Mouse (Mus musculus) natural killer cell, adult 2 months (primary cell): ENCODE results near the gene Tmem232.
A peak's percentile ranks its signal among the peaks of the same experiment; 100 is the strongest.
"Not testable (repeated sequence)": the region's sequence is repeated elsewhere in the genome, so short reads cannot be mapped to it uniquely, and the experiment has no call there.

Experiments used
- DNase-seq, 2 experiments: peaks; one replicate each; pipeline ENCODE4 v3.0.0; 2022; ENCODE audit warnings: low spot score in 2 of 2

Tmem232 gene

GRCm38 (mm10) chr17:65527529-65527928 is 13.1 kb downstream of the Tmem232 start:
- DNase-seq: no peak

- no peak for DNase-seq
Measured at GRCm38 (mm10) chr17:65513517-65513916, 27.1 kb downstream of the Tmem232 start.

GRCm38 (mm10) chr17:65484654-65485053 is 55.9 kb downstream of the Tmem232 start:
- no peak for DNase-seq

- no peak for DNase-seq
Measured at GRCm38 (mm10) chr17:65476747-65477146, 63.8 kb downstream of the Tmem232 start.

GRCm38 (mm10) chr17:65450818-65451217 is 89.8 kb downstream of the Tmem232 start:
- DNase-seq: no peak

GRCm38 (mm10) chr17:65437906-65438305 is 102.7 kb downstream of the Tmem232 start:
- DNase-seq: not testable (repeated sequence)

GRCm38 (mm10) chr17:65419124-65419523 is 121.5 kb downstream of the Tmem232 start:
- no peak for DNase-seq

GRCm38 (mm10) chr17:65405309-65405708 is 135.3 kb downstream of the Tmem232 start:
- DNase-seq: no peak

- DNase-seq: no peak
Measured at GRCm38 (mm10) chr17:65400914-65401313, 139.7 kb downstream of the Tmem232 start.

- DNase-seq: no peak
Measured at GRCm38 (mm10) chr17:65384411-65384962, 156.1 kb downstream of the Tmem232 start.

GRCm38 (mm10) chr17:65370034-65370780 is 170.4 kb downstream of the Tmem232 start:
- no peak for DNase-seq

- no peak for DNase-seq
Measured at GRCm38 (mm10) chr17:65365535-65366254, 174.9 kb downstream of the Tmem232 start.

GRCm38 (mm10) chr17:65351836-65352235 is 188.7 kb downstream of the Tmem232 start:
- DNase-seq: no peak

- no peak for DNase-seq
Measured at GRCm38 (mm10) chr17:65340016-65340415, 200.6 kb downstream of the Tmem232 start.

GRCm38 (mm10) chr17:65330759-65331158 is 209.8 kb downstream of the Tmem232 start:
- no peak for DNase-seq

- peak in 1 of 2 experiments; percentile 0 for DNase-seq
Measured at GRCm38 (mm10) chr17:65325249-65325648, 215.3 kb downstream of the Tmem232 start.

GRCm38 (mm10) chr17:65320623-65321022 is 220.0 kb downstream of the Tmem232 start:
- no peak for DNase-seq

- no peak for DNase-seq
Measured at GRCm38 (mm10) chr17:65299946-65300345, 240.6 kb downstream of the Tmem232 start.

GRCm38 (mm10) chr17:65297831-65298230 is 242.8 kb downstream of the Tmem232 start:
- no peak for DNase-seq

GRCm38 (mm10) chr17:65252160-65252559 is 288.4 kb downstream of the Tmem232 start:
- DNase-seq: no peak

- no peak for DNase-seq
Measured at GRCm38 (mm10) chr17:65250261-65250660, 290.3 kb downstream of the Tmem232 start.

- no peak for DNase-seq
Measured at GRCm38 (mm10) chr17:65243716-65244115, 296.9 kb downstream of the Tmem232 start.
